Mouse (Mus musculus) right cerebral cortex, postnatal 36 days (tissue): ENCODE results near the gene Ptprt.
"Not testable (repeated sequence)": the region's sequence is repeated elsewhere in the genome, so short reads cannot be mapped to it uniquely, and the experiment has no call there.

Source experiments
- DNase-seq, 2 experiments: peaks; one replicate each; pipeline ENCODE4 v3.0.0; 2022; ENCODE audit warnings: low spot score in 2 of 2, mixed read lengths in 1 of 2

The Ptprt gene

GRCm38 (mm10) chr2:162217896-162218295 is 443.1 kb downstream of the Ptprt start:
- DNase-seq, result no peak

- DNase-seq, result no peak
These were observed 448.6 kb downstream of the Ptprt start for GRCm38 (mm10) chr2:162212397-162212796.

GRCm38 (mm10) chr2:162210564-162210963 is 450.4 kb downstream of the Ptprt start:
- DNase-seq, result no peak

GRCm38 (mm10) chr2:162197316-162197715 is 463.6 kb downstream of the Ptprt start:
- no peak for DNase-seq

- peak; percentile 8 to 13 for DNase-seq
These were observed 478.1 kb downstream of the Ptprt start for GRCm38 (mm10) chr2:162182621-162183475.

- no peak for DNase-seq
These were observed 479.1 kb downstream of the Ptprt start for GRCm38 (mm10) chr2:162181826-162182225.

GRCm38 (mm10) chr2:162172529-162172928 is 488.4 kb downstream of the Ptprt start:
- no peak for DNase-seq

GRCm38 (mm10) chr2:162141845-162142411 is 519.0 kb downstream of the Ptprt start:
- peak in 1 of 2 experiments; percentile 31 for DNase-seq

- not testable (repeated sequence) for DNase-seq
These were observed 524.8 kb downstream of the Ptprt start for GRCm38 (mm10) chr2:162136176-162136575.

GRCm38 (mm10) chr2:162131607-162132304 is 529.2 kb downstream of the Ptprt start:
- no peak for DNase-seq

GRCm38 (mm10) chr2:162129896-162130295 is 531.1 kb downstream of the Ptprt start:
- no peak for DNase-seq

GRCm38 (mm10) chr2:162118041-162118440 is 542.9 kb downstream of the Ptprt start:
- no peak for DNase-seq

- DNase-seq, result peak; percentile 49 to 73
These were observed 578.6 kb downstream of the Ptprt start for GRCm38 (mm10) chr2:162082391-162082790.

GRCm38 (mm10) chr2:162080717-162081398 is 580.1 kb downstream of the Ptprt start:
- no peak for DNase-seq

GRCm38 (mm10) chr2:162078571-162079280 is 582.2 kb downstream of the Ptprt start:
- DNase-seq, result no peak

- no peak for DNase-seq
These were observed 608.1 kb downstream of the Ptprt start for GRCm38 (mm10) chr2:162052816-162053215.

- DNase-seq, result no peak
These were observed 610.7 kb downstream of the Ptprt start for GRCm38 (mm10) chr2:162050198-162050597.

GRCm38 (mm10) chr2:162035615-162036014 is 625.3 kb downstream of the Ptprt start:
- DNase-seq, result no peak

- DNase-seq, result no peak
These were observed 629.3 kb downstream of the Ptprt start for GRCm38 (mm10) chr2:162031636-162032035.

- no peak for DNase-seq
These were observed 659.9 kb downstream of the Ptprt start for GRCm38 (mm10) chr2:162001016-162001415.

- DNase-seq, result no peak
These were observed 678.6 kb downstream of the Ptprt start for GRCm38 (mm10) chr2:161982311-161982710.
